Mouse (Mus musculus) hematopoietic multipotent progenitor cell, adult 10-12 weeks (in vitro differentiated cells): ENCODE results near the gene Grm6. TPM values are rescaled to one million over a fixed set of nuclear protein-coding genes. Genes with fewer than 3 reads are reported as not detected.

Source experiments
- polyA plus RNA-seq: library from polyadenylated mRNA; stranded (reverse); fragments of >175 nt; gene quantifications from 2 replicates; pipeline ENCODE4 v1.2.3, GENCODE M21; 2012; ENCODE audit warnings: low replicate concordance

Gene Grm6
- 0.71 and 2.7 TPM in 2 replicates for polyA plus RNA-seq

DNA sequence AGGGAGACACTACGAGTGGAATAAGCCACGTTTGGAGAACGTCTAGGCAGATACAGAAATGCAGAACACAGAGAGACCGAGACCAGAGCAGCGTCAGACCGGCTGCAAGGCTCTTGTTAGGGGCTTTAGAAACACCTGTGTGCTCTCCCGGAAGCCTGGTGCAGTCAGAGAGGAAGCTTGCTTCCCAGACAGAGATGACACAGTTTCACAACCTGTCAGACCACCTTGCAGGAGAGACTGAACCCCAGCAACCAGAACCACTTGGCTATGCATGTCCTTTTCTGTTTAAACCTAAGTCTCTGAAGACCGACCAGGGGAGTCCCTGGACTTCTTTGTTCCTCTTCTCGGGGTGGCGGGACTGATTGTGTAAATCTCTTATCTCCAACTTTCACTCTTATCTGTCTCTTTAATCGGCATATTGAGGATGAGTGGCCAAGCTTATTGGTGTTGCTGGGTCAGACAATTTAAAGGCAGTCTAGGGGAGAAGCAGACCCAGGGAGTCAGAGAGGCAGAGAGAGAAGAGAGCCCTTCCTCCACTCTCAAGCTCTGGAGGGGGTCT is at the start of gene Grm6:
Grm6 (plus strand) TSS at position 509 of the 559 bp plus-strand sequence.

DNA sequence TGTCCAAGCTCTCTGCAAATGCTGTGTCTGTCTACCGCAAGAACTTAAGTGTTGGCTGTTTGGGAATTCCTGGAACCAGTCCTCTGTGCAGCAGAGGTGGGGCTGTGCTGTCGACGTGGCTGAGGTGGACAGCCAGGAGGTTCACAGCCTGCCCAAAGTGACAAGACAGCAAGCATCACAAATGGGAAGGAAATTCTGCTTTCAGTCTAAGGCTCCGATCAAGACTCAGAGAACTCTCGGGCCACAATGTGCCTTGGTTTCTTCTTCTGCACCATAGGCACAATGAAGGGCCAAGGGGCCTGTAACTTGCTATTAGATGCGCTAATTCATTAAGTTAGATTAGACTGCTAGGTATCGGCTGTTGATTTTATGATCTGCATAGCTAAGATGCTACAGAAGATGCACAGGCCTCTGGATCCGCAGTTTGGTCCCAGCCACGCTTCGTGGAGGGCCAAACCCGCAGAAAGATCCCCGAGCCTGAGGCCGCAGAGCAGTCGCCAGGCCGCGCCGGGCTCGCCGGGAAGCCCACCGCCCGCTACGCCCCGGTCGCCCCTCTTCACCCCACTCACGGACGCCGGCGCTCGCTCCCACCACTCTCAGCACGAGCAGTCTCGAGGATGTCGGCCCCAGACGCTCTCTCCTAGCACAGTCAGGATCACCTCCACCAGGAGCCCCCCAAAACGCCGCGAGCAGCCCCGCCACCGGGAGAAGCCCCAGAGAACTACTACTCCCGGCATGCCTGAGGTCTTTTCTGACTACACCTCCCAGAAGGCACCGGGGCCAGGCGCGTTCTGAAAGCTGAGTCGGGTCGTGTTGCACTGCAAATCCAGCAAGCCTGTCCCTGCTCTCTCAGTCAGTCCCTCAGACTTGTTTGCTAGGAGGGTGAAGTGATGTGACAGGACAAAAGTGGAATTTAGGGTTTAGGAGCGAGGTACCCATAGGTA is 23.2 kb upstream of the Grm6 start, which contains the start of gene Zfp354c:
Zfp354c (minus strand) TSS at position 715 of the 944 bp plus-strand sequence.

DNA sequence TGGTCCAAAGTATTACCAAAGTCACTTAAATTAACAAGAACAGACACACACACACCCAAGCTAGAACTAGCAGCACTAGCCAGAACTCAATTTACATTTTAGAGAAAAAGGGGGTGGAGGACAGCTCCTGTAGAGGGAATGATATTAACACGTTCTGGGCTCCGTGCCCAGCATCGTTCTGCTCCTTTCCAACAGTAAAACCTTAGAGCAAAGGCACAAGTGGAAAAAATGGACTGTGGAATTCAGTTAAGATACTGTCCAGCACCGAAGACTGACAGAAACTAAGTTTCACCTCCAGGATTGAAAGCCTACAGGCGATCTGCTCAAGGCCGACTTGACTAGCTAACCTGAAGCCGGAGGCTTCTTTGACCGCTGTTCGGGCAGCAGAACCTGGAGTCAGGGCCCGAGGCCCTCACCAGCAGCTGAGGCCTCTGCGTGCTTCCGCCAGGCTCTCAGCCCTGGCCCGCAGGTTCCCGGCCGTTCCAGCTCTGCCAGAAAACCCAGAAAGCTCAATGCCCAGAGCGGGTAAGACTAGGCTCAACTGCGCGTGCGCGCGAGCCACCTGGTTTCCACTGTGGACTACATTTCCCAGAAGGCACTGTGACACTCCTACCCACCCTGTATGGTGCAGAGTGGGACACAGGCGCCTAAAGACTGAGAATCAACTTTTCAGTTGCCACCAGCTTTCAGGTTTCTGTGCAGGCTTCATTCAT is 9.3 kb upstream of the Grm6 start, which contains the start of gene Zfp879:
Zfp879 (minus strand) TSS at position 530 of the 713 bp plus-strand sequence.

DNA sequence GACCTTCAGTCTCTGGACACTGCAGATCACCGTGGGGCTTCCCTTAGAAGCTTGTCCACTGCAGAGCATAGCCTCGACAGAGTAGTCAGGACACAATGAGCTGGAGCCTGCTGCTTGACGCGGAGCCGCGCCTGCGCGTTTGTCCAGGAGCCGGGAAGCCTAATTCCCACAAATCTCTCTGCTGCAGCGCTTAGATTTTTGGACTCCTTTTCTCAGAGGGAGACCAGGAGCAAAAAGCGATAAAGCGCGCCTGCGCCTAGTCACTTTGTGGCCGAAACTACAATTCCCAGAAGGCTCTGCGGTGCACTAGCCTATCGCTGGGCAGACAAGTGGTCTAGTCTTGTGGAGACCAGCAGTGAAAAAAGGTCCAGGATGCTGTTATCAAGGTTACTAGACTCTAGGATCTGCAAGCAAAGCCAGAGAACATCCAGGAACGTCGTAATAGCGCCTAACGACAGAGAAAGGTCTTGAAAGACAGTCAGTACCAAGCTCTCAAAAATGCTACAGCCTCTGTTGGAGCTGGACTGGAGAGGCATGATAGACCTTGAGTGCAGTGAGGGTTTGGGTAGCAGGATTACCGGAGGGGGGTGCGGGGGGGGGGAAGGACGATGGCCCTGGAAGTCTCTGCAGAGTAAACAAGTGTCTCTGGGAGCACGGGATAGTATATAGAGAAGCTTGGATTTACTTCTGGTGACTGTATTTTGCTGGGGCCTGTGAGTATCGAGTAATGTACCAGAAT is 37.1 kb downstream of the Grm6 start, which contains the start of gene Zfp454:
Zfp454 (minus strand) TSS at position 262 of the 739 bp plus-strand sequence.

Other genes starting within 250 kb of the Grm6 start
- gene Adamts2, start 248.6 kb upstream of the Grm6 start, polyA plus RNA-seq: 0.06 and 0.10 TPM in 2 replicates
- gene Zfp354c, start 23.0 kb upstream of the Grm6 start, polyA plus RNA-seq: 1.5 and 1.9 TPM in 2 replicates
- gene Zfp879, start 9.1 kb upstream of the Grm6 start, polyA plus RNA-seq: 0.04 and 0.28 TPM in 2 replicates
- not detected in 2 replicates for gene Zfp454, start 37.0 kb downstream of the Grm6 start, polyA plus RNA-seq
- gene Zfp2, start 65.5 kb downstream of the Grm6 start, polyA plus RNA-seq: 0.12 TPM in 1 of 2 replicates, not detected in the other
- 0.13 TPM in 1 of 2 replicates, not detected in the other for gene Zfp354b, start 80.9 kb downstream of the Grm6 start, polyA plus RNA-seq
- not detected in 2 replicates for gene 4933414I15Rik, start 93.1 kb downstream of the Grm6 start, polyA plus RNA-seq
- gene Prop1, start 103.1 kb downstream of the Grm6 start, polyA plus RNA-seq: not detected in 2 replicates
- not detected in 2 replicates for gene Olfr1378, start 115.8 kb downstream of the Grm6 start, polyA plus RNA-seq
- gene Olfr1377, start 131.3 kb downstream of the Grm6 start, polyA plus RNA-seq: not detected in 2 replicates
- not detected in 2 replicates for gene Olfr51, start 152.9 kb downstream of the Grm6 start, polyA plus RNA-seq
- gene Olfr54, start 163.6 kb downstream of the Grm6 start, polyA plus RNA-seq: not detected in 2 replicates
- not detected in 2 replicates for gene Olfr1375, start 197.4 kb downstream of the Grm6 start, polyA plus RNA-seq
- gene Zfp354a, start 208.6 kb downstream of the Grm6 start, polyA plus RNA-seq: 0.71 TPM in 1 of 2 replicates, not detected in the other